Mouse (Mus musculus) heart, adult 2 months (tissue): Measurements from ENCODE around the gene Enpep.

ENCODE experiments used
- EP300 ChIP-seq: fragments of 200-500 bp; IDR thresholded peaks from 2 replicates; pipeline ENCODE4 v1.6.1; 2011; ENCODE audit warnings: low read depth, low read length, control low read depth; ENCODE audit not compliant: insufficient read depth
- POLR2A ChIP-seq: fragments of 200-500 bp; IDR thresholded peaks from 2 replicates; pipeline ENCODE4 v1.6.1; 2011; ENCODE audit warnings: mild to moderate bottlenecking, low read depth, low read length, control low read depth; ENCODE audit not compliant: insufficient read depth

DNA sequence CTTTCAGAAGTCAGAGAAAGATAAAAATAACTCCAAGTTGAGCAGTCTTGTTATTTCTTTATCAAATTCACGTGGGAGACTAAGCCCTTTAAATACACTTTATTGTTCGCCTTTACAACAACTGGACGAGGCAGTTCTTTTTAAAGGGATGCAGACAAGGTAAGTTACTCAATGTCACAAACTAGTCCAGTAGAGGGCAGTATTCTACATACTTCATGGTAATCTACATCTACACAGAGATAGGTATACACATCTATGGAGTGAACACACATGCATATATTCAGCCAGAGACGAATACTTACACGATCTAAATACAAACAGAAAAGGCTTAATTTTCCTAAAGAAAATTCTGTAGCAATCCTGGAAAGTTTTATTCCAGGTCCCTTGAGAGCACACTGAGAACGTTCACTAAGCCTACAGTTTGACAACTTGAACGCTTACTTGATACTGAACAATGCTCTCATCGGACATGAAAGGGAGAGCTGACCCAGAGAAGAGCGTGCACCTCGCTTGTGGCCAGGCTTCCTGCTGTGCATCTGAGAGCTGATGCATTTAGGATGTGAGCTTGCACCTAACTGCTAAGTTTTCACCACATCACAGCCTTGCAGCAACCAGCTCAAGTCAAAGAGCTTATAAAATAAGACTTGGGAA lies 24.3 kb downstream of the Enpep start:
- TF ChIP-seq POLR2A (no peak), EP300 (no peak)
